Mouse (Mus musculus): ENCODE data around the gene Prss22.

GRCm38 (mm10) chr17:24029477-24029876, 31.6 kb upstream of the Prss22 start:
- TF ChIP-seq CTCF (IDR thresholded peaks at IDR 0.05), result no peak
- no peak for TF ChIP-seq POLR2A (IDR thresholded peaks at IDR 0.05; ENCODE audit: insufficient read depth, low read depth, low read length)
- no peak for TF ChIP-seq EP300 (IDR thresholded peaks at IDR 0.05; ENCODE audit: insufficient read depth, low read depth, low read length)

Data from heart, adult 2 months (tissue).